Mouse (Mus musculus) kidney, postnatal 0 days (tissue): Measurements from ENCODE around the gene Sept8. TPM values are rescaled to one million over a fixed set of nuclear protein-coding genes. Genes with fewer than 3 reads are reported as not detected.

Experiments used
- ATAC-seq: fragments of 200-750 bp; cut with Nextera tagmentation; replicated peaks from 2 replicates; pipeline ENCODE4 v1.8.0; 2017; ENCODE audit warnings: low read depth, moderate number of reproducible peaks, moderate TSS enrichment, moderate library complexity; ENCODE audit not compliant: low FRiP score
- DNase-seq: peaks from one replicate; pipeline ENCODE4 v3.0.0-alpha.2; 2016; ENCODE audit warnings: low spot score
- H3K27ac ChIP-seq: fragments of 300-500 bp; sonication (generic); 2 replicates; pipeline ENCODE4 v1.5.1; 2014; ENCODE audit warnings: mild to moderate bottlenecking
- H3K27me3 ChIP-seq: fragments of 300-500 bp; sonication (generic); 2 replicates; pipeline ENCODE4 v1.6.1; 2014; ENCODE audit warnings: low read length, mixed read lengths; ENCODE audit not compliant: insufficient read depth
- H3K36me3 ChIP-seq: fragments of 300-500 bp; sonication (generic); 2 replicates; pipeline ENCODE4 v1.6.1; 2014; ENCODE audit warnings: low read length, mixed read lengths; ENCODE audit not compliant: insufficient read depth
- H3K4me1 ChIP-seq: fragments of 300-500 bp; sonication (generic); replicated peaks from 2 replicates; pipeline ENCODE4 v1.6.1; 2014; ENCODE audit warnings: antibody characterized with exemption, low read length, mixed read lengths; ENCODE audit not compliant: insufficient read depth
- H3K4me2 ChIP-seq: fragments of 300-500 bp; sonication (generic); 2 replicates; pipeline ENCODE4 v1.6.1; 2014; ENCODE audit warnings: mild to moderate bottlenecking, low read length, moderate library complexity, mixed read lengths
- H3K4me3 ChIP-seq: fragments of 300-500 bp; sonication (generic); replicated peaks from 2 replicates; pipeline ENCODE4 v1.5.1; 2014; ENCODE audit warnings: low read depth, low read length
- H3K9ac ChIP-seq: fragments of 300-500 bp; sonication (generic); 2 replicates; pipeline ENCODE4 v1.6.1; 2014; ENCODE audit warnings: low read depth, low read length
- H3K9me3 ChIP-seq: fragments of 300-500 bp; sonication (generic); replicated peaks from 2 replicates; pipeline ENCODE4 v1.6.1; 2016; ENCODE audit warnings: low read length, inconsistent platforms, mixed read lengths
- CTCF ChIP-seq: IDR thresholded peaks from 2 replicates; pipeline ENCODE4 v1.5.1; 2016; ENCODE audit warnings: antibody characterized with exemption, low read depth, mild to moderate bottlenecking, moderate library complexity
- WGBS: fragments of 180-500 bp; shearing (Covaris S2); extraction: QIAGEN DNeasy Blood & Tissue Kit; methylation state at CpG from one replicate; pipeline ENCODE4 v1.1.7; 2014; 5-methylcytosine and 5-hydroxymethylcytosine counted together
- polyA plus RNA-seq: library from polyadenylated mRNA; unstranded; fragments of >200 nt; fragmentation: Nextera tagmentation; extraction: Ambion mirVana; gene quantifications from 2 replicates; pipeline ENCODE4 v1.2.1, GENCODE M21; 2015

The Sept8 gene
- polyA plus RNA-seq, 1 experiment from 2014 or later: 13.1 TPM

DNA sequence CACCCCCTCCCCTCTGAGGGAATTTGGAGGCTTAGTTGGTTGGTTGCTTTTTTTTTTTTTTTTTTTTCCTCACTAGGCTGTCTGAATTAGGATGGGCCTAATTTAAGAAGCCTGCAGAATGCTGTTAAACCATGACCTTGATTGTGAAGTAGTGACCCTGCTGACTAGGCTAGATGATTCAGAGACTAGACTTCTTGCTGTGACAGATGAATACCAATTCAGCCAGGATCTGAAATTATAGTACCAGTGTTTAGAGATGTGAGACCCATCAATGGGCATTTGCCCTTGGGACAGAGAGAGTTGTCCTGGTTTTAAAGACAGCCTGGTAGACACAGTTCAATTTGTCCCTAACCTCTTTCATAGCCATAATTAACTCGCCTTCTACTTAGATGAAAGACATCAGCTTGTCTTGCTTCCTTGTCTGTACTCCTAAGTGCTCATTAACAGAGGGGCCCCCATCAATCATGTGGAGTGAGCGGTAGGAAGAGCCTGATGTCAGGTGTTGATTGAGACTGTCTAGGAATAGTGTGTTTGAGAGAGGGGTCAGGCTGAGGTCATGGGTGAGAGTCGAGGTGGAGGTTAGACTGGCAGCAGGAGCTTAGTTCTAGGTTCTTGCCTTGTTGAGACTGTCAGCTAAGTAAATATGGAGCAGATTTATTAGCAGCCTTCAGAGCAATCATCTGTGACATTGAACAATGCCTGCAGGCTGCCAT, 25.7 kb upstream of the Sept8 start:
- no peak overlapping the region for H3K9ac ChIP-seq
- TF ChIP-seq CTCF: no peak
- no peak overlapping the region for H3K27ac ChIP-seq
- H3K4me2 ChIP-seq: no peak overlapping the region
- H3K36me3 ChIP-seq: no peaks in the 10 kb centered on the region
- H3K4me3 ChIP-seq: no peak overlapping the region
- no peaks in the 10 kb centered on the region for H3K9me3 ChIP-seq
- H3K4me1 ChIP-seq: no peaks in the 10 kb centered on the region
- DNase-seq (no peak), ATAC-seq (no peak)
- no peaks in the 10 kb centered on the region for H3K27me3 ChIP-seq
- WGBS: 35% methylated on average over 3 of the region's 3 CpGs

DNA sequence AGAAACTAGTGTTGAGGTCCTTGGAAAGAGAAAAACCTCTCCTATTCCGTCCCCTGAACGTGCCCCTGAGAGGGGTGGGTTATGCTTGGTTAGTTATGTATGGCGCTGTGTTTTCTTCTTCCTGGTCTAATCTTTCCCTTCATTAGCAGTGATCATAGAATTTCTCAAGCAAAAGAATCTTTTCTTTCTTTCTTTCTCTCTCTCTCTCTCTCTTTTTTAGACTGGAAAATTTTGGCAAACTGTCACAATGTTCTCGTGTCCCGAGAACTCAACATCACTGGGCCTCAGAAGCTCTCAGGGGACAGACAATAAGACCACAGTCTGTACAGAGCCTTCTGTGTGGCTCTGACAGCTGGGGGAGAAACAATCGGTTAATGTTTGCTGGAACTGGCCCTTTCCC, 23.6 kb upstream of the Sept8 start:
- H3K27ac ChIP-seq: no peak overlapping the region
- no peak for TF ChIP-seq CTCF
- DNase-seq: no peak
- no peak overlapping the region for H3K4me3 ChIP-seq
- no peaks in the 10 kb centered on the region for H3K9me3 ChIP-seq
- H3K4me1 ChIP-seq: no peaks in the 10 kb centered on the region
- ATAC-seq: no peak
- H3K27me3 ChIP-seq: no peaks in the 10 kb centered on the region
- no peak overlapping the region for H3K4me2 ChIP-seq
- H3K36me3 ChIP-seq: no peaks in the 10 kb centered on the region
- 36% methylated on average over 6 of the region's 6 CpGs for WGBS
- no peak overlapping the region for H3K9ac ChIP-seq

DNA sequence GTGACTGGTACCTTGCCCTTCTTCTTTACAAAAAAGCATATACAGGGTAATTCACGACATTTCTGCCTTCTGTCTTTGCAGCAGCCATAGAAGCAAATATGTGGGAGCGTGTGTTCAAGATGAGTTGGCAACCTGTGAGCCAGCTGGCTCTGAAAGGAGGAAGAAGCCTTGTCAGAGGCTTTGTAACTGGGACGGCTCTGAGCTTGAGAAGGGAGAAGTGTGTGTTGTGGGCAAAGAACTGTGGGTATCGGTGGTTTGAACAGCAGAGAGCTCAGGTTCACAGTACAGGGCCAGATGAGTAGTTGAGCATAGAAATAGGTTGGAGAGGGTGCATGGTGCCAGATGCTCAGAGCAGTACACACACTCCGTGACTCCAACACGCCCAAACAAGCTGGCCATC, 22.1 kb upstream of the Sept8 start:
- Histone ChIP-seq H3K4me2 (no peak overlapping the region), H3K4me1 (no peaks in the 10 kb centered on the region), H3K4me3 (no peak overlapping the region), H3K27ac (no peak overlapping the region), H3K36me3 (no peaks in the 10 kb centered on the region), H3K9me3 (no peaks in the 10 kb centered on the region), H3K27me3 (no peaks in the 10 kb centered on the region), H3K9ac (no peak overlapping the region)
- TF ChIP-seq CTCF: no peak
- WGBS: 72% methylated on average over 6 of the region's 6 CpGs
- no peak for DNase-seq
- no peak for ATAC-seq

DNA sequence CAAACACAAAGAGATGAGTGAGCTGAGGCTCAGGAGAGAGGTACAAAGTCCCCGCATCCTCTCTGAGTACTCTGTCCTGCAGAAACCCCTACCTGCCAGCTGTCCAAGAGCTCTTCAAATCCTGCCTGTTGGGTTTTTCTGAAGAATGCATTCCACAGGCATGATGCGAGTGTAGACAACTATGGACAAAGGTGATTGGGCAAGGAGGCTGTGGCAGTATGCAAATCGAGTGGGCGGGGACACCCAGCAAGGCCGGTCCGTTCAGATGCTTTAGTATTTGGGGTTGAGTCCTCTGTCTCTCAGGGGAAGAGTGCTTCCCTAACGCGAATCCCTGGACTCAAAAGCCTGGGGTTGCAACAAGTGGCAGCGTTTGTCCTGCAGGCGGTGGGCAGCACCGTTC, 18.5 kb upstream of the Sept8 start:
- no peaks in the 10 kb centered on the region for H3K36me3 ChIP-seq
- DNase-seq: peak; percentile 65
- ATAC-seq: no peak; the same call in 1 of the 2 replicates

DNA sequence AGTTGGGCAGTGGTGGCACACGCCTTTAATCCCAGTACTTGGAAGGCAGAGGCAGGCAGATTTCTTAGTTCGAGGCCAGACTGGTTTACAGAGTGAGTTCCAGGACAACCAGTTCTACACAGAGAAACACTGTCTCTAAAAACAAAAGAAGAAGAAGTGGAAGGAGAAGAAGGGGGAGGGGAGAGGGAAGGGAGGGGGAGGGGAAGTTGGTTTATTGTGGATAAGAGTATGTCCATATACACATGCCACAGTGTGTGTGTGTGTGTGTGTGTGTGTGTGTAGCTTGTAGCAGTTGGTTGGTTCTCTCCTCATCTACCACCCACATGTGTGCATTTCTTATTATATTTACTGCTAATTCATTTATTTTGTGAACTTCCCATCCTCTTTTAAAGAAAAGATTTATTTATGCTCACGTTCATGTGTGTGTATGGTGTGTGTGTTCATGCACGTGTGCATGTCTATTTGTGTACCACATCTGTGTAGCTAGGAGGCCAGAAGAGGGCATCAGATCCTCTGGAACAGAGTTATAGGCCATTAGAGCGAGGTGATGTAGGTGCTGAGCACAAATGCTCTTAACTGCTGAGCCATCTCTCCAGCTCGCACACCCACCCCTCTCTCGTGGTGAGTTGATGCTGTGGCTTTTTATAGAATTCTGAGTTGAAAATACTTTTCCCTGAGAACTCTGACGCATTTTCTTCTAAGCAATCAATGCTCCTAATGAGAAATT, 16.9 kb upstream of the Sept8 start:
- ATAC-seq: no peak
- H3K4me1 ChIP-seq: no peaks in the 10 kb centered on the region
- no peaks in the 10 kb centered on the region for H3K36me3 ChIP-seq
- no peak for DNase-seq
- no peak overlapping the region for H3K27ac ChIP-seq
- TF ChIP-seq CTCF: peak; percentile 28; the same call in 1 of the 2 replicates
- H3K27me3 ChIP-seq: no peaks in the 10 kb centered on the region
- no peak overlapping the region for H3K4me3 ChIP-seq
- no peak overlapping the region for H3K4me2 ChIP-seq
- no peaks in the 10 kb centered on the region for H3K9me3 ChIP-seq
- WGBS: 68% methylated on average over 8 of the region's 8 CpGs
- H3K9ac ChIP-seq: no peak overlapping the region

More for the DNA sequence above, 18.5 kb upstream of the Sept8 start:
- peak overlapping the region; percentile 35 for H3K4me2 ChIP-seq
- 11% methylated on average over 11 of the region's 11 CpGs for WGBS
- H3K9ac ChIP-seq: no peak overlapping the region
- TF ChIP-seq CTCF: no peak
- H3K4me3 ChIP-seq: no peak overlapping the region
- H3K27me3 ChIP-seq: no peaks in the 10 kb centered on the region
- H3K27ac ChIP-seq: no peak overlapping the region
- no peaks in the 10 kb centered on the region for H3K4me1 ChIP-seq
- H3K9me3 ChIP-seq: no peaks in the 10 kb centered on the region

DNA sequence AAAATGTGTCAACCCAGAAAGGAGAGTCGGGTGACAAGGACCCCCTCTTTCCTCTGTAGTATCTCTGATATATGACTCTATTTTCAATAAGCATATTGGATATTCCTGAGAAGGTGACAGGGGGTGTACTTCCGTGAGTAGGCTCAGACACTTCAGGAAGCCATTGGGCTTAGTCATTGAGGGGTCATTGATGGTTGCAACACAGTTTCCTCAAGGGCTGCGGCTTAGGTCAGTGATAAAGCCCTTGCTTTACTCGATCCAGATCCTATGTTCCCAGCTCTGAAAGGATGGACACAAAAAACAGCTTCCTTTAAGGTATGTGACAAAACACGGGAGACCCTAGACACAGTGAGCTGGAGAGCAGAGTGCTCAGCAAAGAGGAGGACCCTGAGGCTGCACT, 15.3 kb upstream of the Sept8 start:
- Histone ChIP-seq H3K27ac (no peak overlapping the region), H3K9me3 (no peaks in the 10 kb centered on the region), H3K4me3 (no peak overlapping the region), H3K27me3 (no peaks in the 10 kb centered on the region), H3K4me1 (no peaks in the 10 kb centered on the region), H3K36me3 (no peaks in the 10 kb centered on the region), H3K9ac (no peak overlapping the region), H3K4me2 (no peak overlapping the region)
- no peak for TF ChIP-seq CTCF
- no peak for DNase-seq
- WGBS: 78% methylated on average over 5 of the region's 5 CpGs
- ATAC-seq: no peak
